Mouse (Mus musculus) forebrain, embryonic 15.5 days (tissue): ENCODE measurements around the gene Phc2. TPM values are rescaled to one million over a fixed set of nuclear protein-coding genes. Genes with fewer than 3 reads are reported as not detected.
A peak's percentile ranks its signal among the peaks of the same experiment; 100 is the strongest.
"Not testable (repeated sequence)": the region's sequence is repeated elsewhere in the genome, so short reads cannot be mapped to it uniquely, and the experiment has no call there.

ENCODE experiments used
- ATAC-seq: fragments of 200-750 bp; cut with Nextera tagmentation; replicated peaks from 2 replicates; pipeline ENCODE4 v1.8.0; 2017; ENCODE audit warnings: mild to moderate bottlenecking, moderate TSS enrichment, moderate library complexity
- H3K27ac ChIP-seq: fragments of 300-500 bp; sonication (generic); replicated peaks from 2 replicates; pipeline ENCODE4 v1.5.1; 2015; ENCODE audit warnings: mild to moderate bottlenecking, inconsistent platforms
- H3K27me3 ChIP-seq: fragments of 300-500 bp; sonication (generic); 2 replicates; pipeline ENCODE4 v1.6.1; 2015; ENCODE audit warnings: inconsistent platforms
- H3K36me3 ChIP-seq: fragments of 300-500 bp; sonication (generic); 2 replicates; pipeline ENCODE4 v1.6.1; 2015; ENCODE audit warnings: mild to moderate bottlenecking, inconsistent platforms
- H3K4me1 ChIP-seq: fragments of 300-500 bp; sonication (generic); 2 replicates; pipeline ENCODE4 v1.6.1; 2015; ENCODE audit warnings: inconsistent platforms
- H3K4me2 ChIP-seq: fragments of 300-500 bp; sonication (generic); replicated peaks from 2 replicates; pipeline ENCODE4 v1.6.1; 2015; ENCODE audit warnings: mild to moderate bottlenecking, inconsistent platforms
- H3K4me3 ChIP-seq: fragments of 300-500 bp; sonication (generic); 2 replicates; pipeline ENCODE4 v1.5.1; 2015; ENCODE audit warnings: mild to moderate bottlenecking, inconsistent platforms
- H3K9ac ChIP-seq: fragments of 300-500 bp; sonication (generic); replicated peaks from 2 replicates; pipeline ENCODE4 v1.6.1; 2015; ENCODE audit warnings: mild to moderate bottlenecking, inconsistent platforms
- H3K9me3 ChIP-seq: fragments of 300-500 bp; sonication (generic); 2 replicates; pipeline ENCODE4 v1.6.1; 2016; ENCODE audit warnings: inconsistent platforms
- WGBS: fragments of 180-500 bp; shearing (Covaris S2); methylation state at CpG from one replicate; pipeline ENCODE4 v1.1.7; 2015; ENCODE audit warnings: mixed read lengths; 5-methylcytosine and 5-hydroxymethylcytosine counted together
- polyA plus RNA-seq: library from polyadenylated mRNA; unstranded; fragments of >200 nt; fragmentation: Nextera tagmentation; extraction: Ambion mirVana; gene quantifications from 2 replicates; pipeline ENCODE4 v1.2.1, GENCODE M21; 2015

Phc2 gene
- 88.3 and 102 TPM in 2 replicates for polyA plus RNA-seq

- Histone ChIP-seq H3K4me3 (peak within 1 kb of the TSS; percentile 75), H3K4me2 (peak within 1 kb of the TSS; percentile 86), H3K27ac (peak within 1 kb of the TSS; percentile 83), H3K4me1 (peaks cover 15% of the 10 kb centered on the region), H3K27me3 (no peaks in the 10 kb centered on the region), H3K9ac (peak within 1 kb of the TSS; percentile 68), H3K9me3 (no peaks in the 10 kb centered on the region), H3K36me3 (no peaks in the 10 kb centered on the region)
- under 1% methylated on average over 85 of the region's 85 CpGs for WGBS
- ATAC-seq = peak; percentile 98
Measured at GRCm38 (mm10) chr4:128654505-128655381, at the start of gene Phc2. Gene Phc2, plus strand, starts transcription at chr4:128654702.

GRCm38 (mm10) chr4:128606586-128606985 is 47.9 kb upstream of the Phc2 start:
- H3K9ac ChIP-seq = no peak overlapping the region
- H3K9me3 ChIP-seq = no peaks in the 10 kb centered on the region
- H3K27me3 ChIP-seq = no peaks in the 10 kb centered on the region
- WGBS = 90% methylated on average over 7 of the region's 7 CpGs
- no peak for ATAC-seq
- no peak overlapping the region for H3K4me3 ChIP-seq
- no peak overlapping the region for H3K27ac ChIP-seq
- peaks cover 24% of the 10 kb centered on the region for H3K4me1 ChIP-seq
- peaks cover 20% of the 10 kb centered on the region for H3K36me3 ChIP-seq
- H3K4me2 ChIP-seq = no peak overlapping the region

GRCm38 (mm10) chr4:128607661-128608060 is 46.8 kb upstream of the Phc2 start:
- Histone ChIP-seq H3K4me1 (peaks cover 24% of the 10 kb centered on the region), H3K9me3 (no peaks in the 10 kb centered on the region), H3K4me2 (no peak overlapping the region), H3K9ac (no peak overlapping the region), H3K4me3 (no peak overlapping the region), H3K36me3 (peaks cover 20% of the 10 kb centered on the region), H3K27me3 (no peaks in the 10 kb centered on the region), H3K27ac (no peak overlapping the region)
- ATAC-seq = no peak
- WGBS = 73% methylated on average over 11 of the region's 11 CpGs

- Histone ChIP-seq H3K27ac (peak overlapping the region; percentile 55; the same call in 1 of the 2 replicates), H3K4me3 (peak overlapping the region; percentile 68), H3K9me3 (no peaks in the 10 kb centered on the region), H3K36me3 (0 out of 2 replicates have a peak, but pooled peaks cover 3% of the 10 kb centered on the region), H3K4me1 (peaks cover 24% of the 10 kb centered on the region), H3K27me3 (no peaks in the 10 kb centered on the region), H3K9ac (peak overlapping the region; percentile 72), H3K4me2 (peak overlapping the region; percentile 78)
- 10% methylated on average over 25 of the region's 27 CpGs for WGBS
- no peak for ATAC-seq
Measured at GRCm38 (mm10) chr4:128609276-128609924, 45.1 kb upstream of the Phc2 start.

GRCm38 (mm10) chr4:128609925-128610402 is 44.5 kb upstream of the Phc2 start, which contains the start of gene Zscan20:
Gene Zscan20, minus strand, starts transcription at chr4:128610098.
- Histone ChIP-seq H3K9ac (peak within 1 kb of the TSS; percentile 72), H3K4me3 (peak within 1 kb of the TSS; percentile 68), H3K4me2 (peak within 1 kb of the TSS; percentile 78), H3K4me1 (peaks cover 24% of the 10 kb centered on the region), H3K27ac (peak within 1 kb of the TSS; percentile 55; the same call in 1 of the 2 replicates), H3K36me3 (no peaks in the 10 kb centered on the region), H3K9me3 (no peaks in the 10 kb centered on the region), H3K27me3 (no peaks in the 10 kb centered on the region)
- under 1% methylated on average over 24 of the region's 24 CpGs for WGBS
- peak; percentile 98 for ATAC-seq

- 30% methylated on average over 10 of the region's 10 CpGs for WGBS
- no peak for ATAC-seq
- H3K27me3 ChIP-seq = no peaks in the 10 kb centered on the region
- no peak overlapping the region for H3K27ac ChIP-seq
- peak overlapping the region; percentile 78 for H3K4me2 ChIP-seq
- no peaks in the 10 kb centered on the region for H3K36me3 ChIP-seq
- H3K4me3 ChIP-seq = peak overlapping the region; percentile 68
- no peaks in the 10 kb centered on the region for H3K9me3 ChIP-seq
- peaks cover 24% of the 10 kb centered on the region for H3K4me1 ChIP-seq
- H3K9ac ChIP-seq = no peak overlapping the region
Measured at GRCm38 (mm10) chr4:128610706-128611105, 43.8 kb upstream of the Phc2 start.

GRCm38 (mm10) chr4:128611726-128612125 is 42.8 kb upstream of the Phc2 start:
- 78% methylated on average over 3 of the region's 3 CpGs for WGBS

GRCm38 (mm10) chr4:128613326-128613725 is 41.2 kb upstream of the Phc2 start:
- 20% methylated on average over 8 of the region's 8 CpGs for WGBS
- Histone ChIP-seq H3K27ac (peak overlapping the region; percentile 56), H3K4me3 (no peak overlapping the region), H3K36me3 (no peaks in the 10 kb centered on the region), H3K9me3 (no peaks in the 10 kb centered on the region), H3K9ac (no peak overlapping the region), H3K27me3 (no peaks in the 10 kb centered on the region), H3K4me2 (no peak overlapping the region), H3K4me1 (peaks cover 17% of the 10 kb centered on the region)
- ATAC-seq = no peak

More at GRCm38 (mm10) chr4:128611726-128612125, 42.8 kb upstream of the Phc2 start:
- not testable (repeated sequence) for H3K4me2 ChIP-seq, ATAC-seq, H3K36me3 ChIP-seq, H3K4me3 ChIP-seq, H3K27ac ChIP-seq, H3K27me3 ChIP-seq, H3K9me3 ChIP-seq, H3K9ac ChIP-seq
- H3K4me1 ChIP-seq = peaks cover 21% of the 10 kb centered on the region

GRCm38 (mm10) chr4:128615761-128616160 is 38.7 kb upstream of the Phc2 start:
- WGBS = 89% methylated on average over 14 of the region's 14 CpGs
- no peaks in the 10 kb centered on the region for H3K9me3 ChIP-seq
- ATAC-seq = no peak

GRCm38 (mm10) chr4:128617363-128618120 is 37.0 kb upstream of the Phc2 start:
- Histone ChIP-seq H3K9ac (no peak overlapping the region), H3K4me2 (no peak overlapping the region), H3K27ac (no peak overlapping the region), H3K4me1 (no peaks in the 10 kb centered on the region), H3K36me3 (no peaks in the 10 kb centered on the region), H3K27me3 (no peaks in the 10 kb centered on the region), H3K4me3 (no peak overlapping the region), H3K9me3 (no peaks in the 10 kb centered on the region)
- no peak for ATAC-seq
- 82% methylated on average over 17 of the region's 17 CpGs for WGBS

More at GRCm38 (mm10) chr4:128615761-128616160, 38.7 kb upstream of the Phc2 start:
- H3K27ac ChIP-seq = no peak overlapping the region
- no peaks in the 10 kb centered on the region for H3K36me3 ChIP-seq
- no peaks in the 10 kb centered on the region for H3K27me3 ChIP-seq
- H3K4me3 ChIP-seq = no peak overlapping the region
- no peak overlapping the region for H3K4me2 ChIP-seq
- H3K4me1 ChIP-seq = peaks cover under 1% of the 10 kb centered on the region; the same call in 1 of the 2 replicates
- H3K9ac ChIP-seq = no peak overlapping the region

- WGBS = 79% methylated on average over 15 of the region's 15 CpGs
- Histone ChIP-seq H3K4me2 (no peak within 1 kb of the TSS), H3K9me3 (no peaks in the 10 kb centered on the region), H3K9ac (no peak within 1 kb of the TSS), H3K36me3 (no peaks in the 10 kb centered on the region), H3K4me1 (no peaks in the 10 kb centered on the region), H3K4me3 (no peak within 1 kb of the TSS), H3K27me3 (no peaks in the 10 kb centered on the region), H3K27ac (no peak within 1 kb of the TSS)
- ATAC-seq = no peak
Measured at GRCm38 (mm10) chr4:128618246-128618911, 36.1 kb upstream of the Phc2 start, which contains the start of gene Tlr12. Gene Tlr12, minus strand, starts transcription at chr4:128618619.
